Mouse (Mus musculus) neural tube, embryonic 11.5 days (tissue): ENCODE measurements around the gene Tanc2. TPM values are rescaled to one million over a fixed set of nuclear protein-coding genes. Genes with fewer than 3 reads are reported as not detected.
A peak's percentile ranks its signal among the peaks of the same experiment; 100 is the strongest.

Source experiments
- ATAC-seq: fragments of 200-750 bp; cut with Nextera tagmentation; 2 replicates; pipeline ENCODE4 v1.8.0; 2017; ENCODE audit warnings: moderate number of reproducible peaks, mild to moderate bottlenecking, moderate TSS enrichment, moderate library complexity; ENCODE audit not compliant: insufficient read depth, low FRiP score, low TSS enrichment
- DNase-seq: peaks from one replicate; pipeline ENCODE4 v3.0.0-alpha.2; 2015; ENCODE audit warnings: low spot score
- H3K27ac ChIP-seq: fragments of 300-500 bp; sonication (generic); 2 replicates; pipeline ENCODE4 v1.5.1; 2014; ENCODE audit warnings: low read depth, mild to moderate bottlenecking, low read length
- H3K27me3 ChIP-seq: fragments of 300-500 bp; sonication (generic); 2 replicates; pipeline ENCODE4 v1.6.1; 2014; ENCODE audit warnings: mild to moderate bottlenecking, low read length, mixed read lengths; ENCODE audit not compliant: control insufficient read depth, insufficient read depth
- H3K36me3 ChIP-seq: fragments of 300-500 bp; sonication (generic); 2 replicates; pipeline ENCODE4 v1.6.1; 2014; ENCODE audit warnings: mild to moderate bottlenecking, low read length, moderate library complexity, mixed read lengths; ENCODE audit not compliant: control insufficient read depth, insufficient read depth
- H3K4me1 ChIP-seq: fragments of 300-500 bp; sonication (generic); 2 replicates; pipeline ENCODE4 v1.6.1; 2014; ENCODE audit warnings: low read length, mixed read lengths; ENCODE audit not compliant: control insufficient read depth, insufficient read depth
- H3K4me2 ChIP-seq: fragments of 300-500 bp; sonication (generic); 2 replicates; pipeline ENCODE4 v1.6.1; 2014; ENCODE audit warnings: low read depth, mild to moderate bottlenecking, moderate library complexity
- H3K4me3 ChIP-seq: fragments of 300-500 bp; sonication (generic); 2 replicates; pipeline ENCODE4 v1.5.1; 2014; ENCODE audit warnings: low read depth, low read length
- H3K9ac ChIP-seq: fragments of 300-500 bp; sonication (generic); 2 replicates; pipeline ENCODE4 v1.6.1; 2014; ENCODE audit warnings: mild to moderate bottlenecking, low read length
- H3K9me3 ChIP-seq: fragments of 300-500 bp; sonication (generic); 2 replicates; pipeline ENCODE4 v1.6.1; 2016; ENCODE audit warnings: low read length; ENCODE audit not compliant: control insufficient read depth
- WGBS: fragments of 180-500 bp; shearing (Covaris S2); extraction: QIAGEN DNeasy Blood & Tissue Kit; methylation state at CpG from one replicate; pipeline ENCODE4 v1.1.7; 2014; 5-methylcytosine and 5-hydroxymethylcytosine counted together
- polyA plus RNA-seq: library from polyadenylated mRNA; unstranded; fragments of >200 nt; fragmentation: Nextera tagmentation; extraction: Ambion mirVana; gene quantifications from 2 replicates; pipeline ENCODE4 v1.2.1, GENCODE M21; 2014

Tanc2 gene
- polyA plus RNA-seq, result 19.6 and 25.0 TPM in 2 replicates

GRCm38 (mm10) chr11:105589877-105590641 lies at the start of gene Tanc2:
Gene Tanc2 (plus strand): TSS chr11:105589986.
- peak within 1 kb of the TSS; percentile 95 for H3K27ac ChIP-seq
- under 1% methylated on average over 60 of the region's 87 CpGs for WGBS
- peak within 1 kb of the TSS; percentile 93 for H3K4me3 ChIP-seq

GRCm38 (mm10) chr11:105540781-105541180 lies 49.0 kb upstream of the Tanc2 start:
- Histone ChIP-seq H3K4me1 (no peaks in the 10 kb centered on the region), H3K9ac (no peak overlapping the region), H3K9me3 (no peaks in the 10 kb centered on the region), H3K4me3 (no peak overlapping the region), H3K27ac (no peak overlapping the region), H3K27me3 (no peaks in the 10 kb centered on the region), H3K4me2 (no peak overlapping the region), H3K36me3 (no peaks in the 10 kb centered on the region)
- WGBS, result 88% methylated on average over 8 of the region's 8 CpGs
- ATAC-seq, result no peak
- DNase-seq, result no peak

More at GRCm38 (mm10) chr11:105589877-105590641, at the start of gene Tanc2:
- Histone ChIP-seq H3K9ac (peak within 1 kb of the TSS; percentile 94), H3K36me3 (no peaks in the 10 kb centered on the region), H3K4me2 (peak within 1 kb of the TSS; percentile 90), H3K4me1 (no peaks in the 10 kb centered on the region; the same call in 1 of the 2 replicates), H3K27me3 (no peaks in the 10 kb centered on the region), H3K9me3 (no peaks in the 10 kb centered on the region)
- ATAC-seq (peak; percentile 53), DNase-seq (peak; percentile 59)

- H3K27ac ChIP-seq, result no peak overlapping the region
- no peaks in the 10 kb centered on the region for H3K4me1 ChIP-seq
- no peaks in the 10 kb centered on the region for H3K9me3 ChIP-seq
- H3K9ac ChIP-seq, result no peak overlapping the region
- no peaks in the 10 kb centered on the region for H3K27me3 ChIP-seq
- ATAC-seq (no peak), DNase-seq (no peak)
- H3K4me2 ChIP-seq, result no peak overlapping the region
- 76% methylated on average over 4 of the region's 4 CpGs for WGBS
- no peak overlapping the region for H3K4me3 ChIP-seq
- no peaks in the 10 kb centered on the region for H3K36me3 ChIP-seq
These were observed 48.4 kb upstream of the Tanc2 start for GRCm38 (mm10) chr11:105541366-105541765.

- 61% methylated on average over 1 of the region's 1 CpGs for WGBS
- Histone ChIP-seq H3K4me3 (no peak overlapping the region), H3K4me2 (no peak overlapping the region), H3K36me3 (no peaks in the 10 kb centered on the region), H3K9me3 (no peaks in the 10 kb centered on the region), H3K27me3 (no peaks in the 10 kb centered on the region), H3K9ac (no peak overlapping the region), H3K4me1 (no peaks in the 10 kb centered on the region), H3K27ac (no peak overlapping the region)
- DNase-seq, result no peak
- no peak for ATAC-seq
These were observed 47.7 kb upstream of the Tanc2 start for GRCm38 (mm10) chr11:105542129-105542528.

GRCm38 (mm10) chr11:105545801-105546200 lies 44.0 kb upstream of the Tanc2 start:
- H3K9ac ChIP-seq, result no peak overlapping the region
- H3K4me2 ChIP-seq, result no peak overlapping the region
- no peaks in the 10 kb centered on the region for H3K9me3 ChIP-seq
- H3K4me3 ChIP-seq, result no peak overlapping the region
- H3K27me3 ChIP-seq, result no peaks in the 10 kb centered on the region
- ATAC-seq (no peak), DNase-seq (no peak)
- WGBS, result 39% methylated on average over 8 of the region's 8 CpGs
- no peaks in the 10 kb centered on the region for H3K4me1 ChIP-seq
- H3K36me3 ChIP-seq, result no peaks in the 10 kb centered on the region
- no peak overlapping the region for H3K27ac ChIP-seq

- H3K9me3 ChIP-seq, result no peaks in the 10 kb centered on the region
- no peaks in the 10 kb centered on the region for H3K27me3 ChIP-seq
- no peak overlapping the region for H3K27ac ChIP-seq
- ATAC-seq (no peak), DNase-seq (no peak)
- H3K4me3 ChIP-seq, result no peak overlapping the region
- H3K4me2 ChIP-seq, result no peak overlapping the region
- H3K36me3 ChIP-seq, result no peaks in the 10 kb centered on the region
- H3K4me1 ChIP-seq, result no peaks in the 10 kb centered on the region
- H3K9ac ChIP-seq, result no peak overlapping the region
- whole genome bisulfite sequencing, result 49% methylated on average over 6 of the region's 6 CpGs
These were observed 43.4 kb upstream of the Tanc2 start for GRCm38 (mm10) chr11:105546393-105546792.

GRCm38 (mm10) chr11:105548383-105548782 lies 41.4 kb upstream of the Tanc2 start:
- no peaks in the 10 kb centered on the region for H3K27me3 ChIP-seq
- no peaks in the 10 kb centered on the region for H3K36me3 ChIP-seq
- H3K4me3 ChIP-seq, result no peak overlapping the region
- ATAC-seq, result no peak
- H3K9ac ChIP-seq, result no peak overlapping the region
- no peak overlapping the region for H3K27ac ChIP-seq
- 85% methylated on average over 6 of the region's 6 CpGs for WGBS
- H3K4me1 ChIP-seq, result no peaks in the 10 kb centered on the region
- no peak overlapping the region for H3K4me2 ChIP-seq
- no peaks in the 10 kb centered on the region for H3K9me3 ChIP-seq
- no peak for DNase-seq

- no peaks in the 10 kb centered on the region for H3K4me1 ChIP-seq
- no peak overlapping the region for H3K9ac ChIP-seq
- no peak overlapping the region for H3K4me2 ChIP-seq
- H3K9me3 ChIP-seq, result no peaks in the 10 kb centered on the region
- no peak for DNase-seq
- H3K36me3 ChIP-seq, result no peaks in the 10 kb centered on the region
- no peak overlapping the region for H3K27ac ChIP-seq
- no peak for ATAC-seq
- WGBS, result 68% methylated on average over 9 of the region's 9 CpGs
- H3K27me3 ChIP-seq, result no peaks in the 10 kb centered on the region
- H3K4me3 ChIP-seq, result no peak overlapping the region
These were observed 40.3 kb upstream of the Tanc2 start for GRCm38 (mm10) chr11:105549164-105550121.
